Mouse (Mus musculus) kidney, adult 2 months (tissue): ENCODE measurements around the gene Gm15517. TPM values are rescaled to one million over a fixed set of nuclear protein-coding genes. Genes with fewer than 3 reads are reported as not detected.
A peak's percentile ranks its signal among the peaks of the same experiment; 100 is the strongest.
"Not testable (repeated sequence)": the region's sequence is repeated elsewhere in the genome, so short reads cannot be mapped to it uniquely, and the experiment has no call there.

Experiments used
- DNase-seq: peaks from one replicate; pipeline ENCODE4 v3.0.0; 2021
- H3K27ac ChIP-seq: fragments of 200-500 bp; 2 replicates; pipeline ENCODE4 v1.5.1; 2012; ENCODE audit warnings: low read depth, low read length, control low read depth, inconsistent platforms; ENCODE audit not compliant: insufficient read depth
- H3K27me3 ChIP-seq: fragments of 200-500 bp; replicated peaks from 2 replicates; pipeline ENCODE4 v1.6.1; 2012; ENCODE audit warnings: mild to moderate bottlenecking, moderate library complexity, low read length, inconsistent platforms; ENCODE audit not compliant: control insufficient read depth, insufficient read depth
- H3K36me3 ChIP-seq: fragments of 200-500 bp; 2 replicates; pipeline ENCODE4 v1.6.1; 2012; ENCODE audit warnings: mild to moderate bottlenecking, moderate library complexity, low read length, inconsistent platforms; ENCODE audit not compliant: control insufficient read depth, insufficient read depth
- H3K4me1 ChIP-seq: fragments of 200-500 bp; 2 replicates; pipeline ENCODE4 v1.6.1; 2011; ENCODE audit warnings: low read length; ENCODE audit not compliant: control insufficient read depth, insufficient read depth
- H3K4me3 ChIP-seq: fragments of 200-500 bp; 2 replicates; pipeline ENCODE4 v1.5.1; 2011; ENCODE audit warnings: mild to moderate bottlenecking, low read depth, low read length, control low read depth; ENCODE audit not compliant: insufficient read depth
- CTCF ChIP-seq: fragments of 200-500 bp; conservative IDR thresholded peaks from 2 replicates; pipeline ENCODE4 v1.5.1; 2011; ENCODE audit warnings: low read depth, mild to moderate bottlenecking, control low read depth, low read length, moderate library complexity, mixed read lengths; ENCODE audit not compliant: insufficient read depth, insufficient read length
- POLR2A ChIP-seq: fragments of 200-500 bp; IDR thresholded peaks from one replicate; pipeline ENCODE4 v1.6.1; 2011; ENCODE audit warnings: low read depth, low read length, control low read depth
- WGBS: fragments of 180-500 bp; shearing (Covaris S2); methylation state at CpG from one replicate; pipeline ENCODE4 v1.1.7; 2018; 5-methylcytosine and 5-hydroxymethylcytosine counted together
- polyA plus RNA-seq: library from polyadenylated mRNA; depleted of rRNA; stranded (reverse); fragments of >200 nt; gene quantifications from 2 replicates; pipeline ENCODE4 v1.2.3, GENCODE M21; 2012; rRNA removed

Gm15517 gene
- not detected in 2 replicates for polyA plus RNA-seq

DNA sequence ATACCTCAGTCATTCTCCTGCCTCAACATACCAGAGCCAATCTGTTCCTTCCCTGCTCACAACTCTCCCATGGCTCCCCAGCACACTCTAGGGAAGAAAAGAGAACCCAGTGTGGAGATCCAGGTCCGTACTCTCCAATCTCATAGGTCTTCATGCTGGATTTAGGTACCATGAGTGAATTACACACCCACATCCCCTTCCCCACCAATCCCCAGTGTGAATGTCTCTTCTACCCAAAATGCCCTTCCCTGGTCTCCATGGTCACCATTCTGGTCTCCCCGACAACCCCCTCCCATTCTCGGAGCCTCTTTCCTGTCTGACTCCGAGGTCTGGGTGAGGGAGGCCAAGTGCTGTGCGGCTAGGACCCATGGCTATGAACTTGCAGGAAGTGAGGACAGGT lies at the start of gene Gm15517:
Gm15517 (plus strand) TSS at position 301 of the 400 bp plus-strand sequence.
- no peak for DNase-seq
- H3K36me3 ChIP-seq: no peaks in the 10 kb centered on the region
- no peak for TF ChIP-seq CTCF
- no peak for TF ChIP-seq POLR2A
- no peaks in the 10 kb centered on the region for H3K4me1 ChIP-seq
- H3K27ac ChIP-seq: no peak within 1 kb of the TSS
- no peak within 1 kb of the TSS for H3K4me3 ChIP-seq
- no peaks in the 10 kb centered on the region for H3K27me3 ChIP-seq
- 59% methylated on average over 5 of the region's 5 CpGs for WGBS

GRCm38 (mm10) chr7:44215645-44216044 lies 45.6 kb upstream of the Gm15517 start, which contains the start of gene Klk1b5:
Klk1b5 (plus strand) TSS chr7:44215945.
- WGBS: 68% methylated on average over 1 of the region's 1 CpGs
- DNase-seq: no peak
- Histone ChIP-seq H3K27ac (no peak within 1 kb of the TSS), H3K27me3 (no peaks in the 10 kb centered on the region), H3K4me1 (0 out of 2 replicates have a peak, but pooled peaks cover 2% of the 10 kb centered on the region), H3K4me3 (no peak within 1 kb of the TSS), H3K36me3 (no peaks in the 10 kb centered on the region)
- TF ChIP-seq POLR2A (no peak), CTCF (no peak)

DNA sequence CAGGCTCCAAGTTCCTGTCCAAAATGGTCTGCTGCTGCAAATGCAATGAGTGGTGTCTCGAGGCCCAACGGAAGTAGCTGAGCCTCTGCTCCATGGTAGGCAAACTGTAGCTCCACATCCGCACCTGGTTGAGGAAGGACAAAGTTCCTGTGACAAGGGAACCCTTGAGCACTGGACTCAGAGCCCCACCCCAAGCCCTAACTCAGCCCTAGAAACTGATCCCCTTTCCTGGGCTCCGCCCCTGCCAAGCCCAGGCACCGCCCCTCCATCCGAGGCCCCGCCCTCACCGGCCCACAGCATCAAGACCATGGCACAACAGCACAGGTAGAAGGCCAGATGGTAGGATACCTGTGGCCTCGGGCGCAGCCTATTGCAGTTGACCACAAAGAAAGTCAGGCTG lies 39.6 kb upstream of the Gm15517 start:
- H3K36me3 ChIP-seq, H3K27me3 ChIP-seq, H3K27ac ChIP-seq, H3K4me1 ChIP-seq, H3K4me3 ChIP-seq, DNase-seq: not testable (repeated sequence)
- 83% methylated on average over 9 of the region's 10 CpGs for WGBS

DNA sequence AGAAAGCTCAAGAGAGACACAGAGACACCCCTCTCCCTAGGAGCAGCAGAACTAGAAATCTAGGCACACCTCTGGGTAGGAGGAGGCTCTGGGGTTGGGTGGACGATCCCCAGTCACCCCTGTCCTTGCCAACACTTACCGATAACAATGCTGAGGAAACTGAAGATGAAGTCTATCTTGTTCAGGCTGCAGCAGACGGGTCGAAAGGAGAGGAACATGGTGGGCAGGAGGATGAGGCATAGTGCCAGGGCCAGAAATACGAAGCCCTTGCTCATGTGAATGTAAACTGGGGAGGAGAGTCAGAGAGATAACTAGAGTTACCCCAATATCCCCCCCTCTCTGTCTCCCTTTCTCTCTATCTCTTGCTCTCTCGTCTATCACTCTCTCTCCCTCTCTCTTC lies 38.9 kb upstream of the Gm15517 start:
- not testable (repeated sequence) for DNase-seq, H3K36me3 ChIP-seq, H3K27me3 ChIP-seq, H3K4me3 ChIP-seq, H3K4me1 ChIP-seq, H3K27ac ChIP-seq
- 82% methylated on average over 6 of the region's 6 CpGs for WGBS

- H3K27ac ChIP-seq: peak within 1 kb of the TSS; percentile 98
- DNase-seq: peak; percentile 66
- no peak for TF ChIP-seq POLR2A
- TF ChIP-seq CTCF: no peak
- H3K36me3 ChIP-seq: no peaks in the 10 kb centered on the region
- H3K27me3 ChIP-seq: no peaks in the 10 kb centered on the region
- no peaks in the 10 kb centered on the region for H3K4me1 ChIP-seq
- WGBS: 32% methylated on average over 1 of the region's 1 CpGs
- H3K4me3 ChIP-seq: peak within 1 kb of the TSS; percentile 36
These were observed 36.2 kb upstream of the Gm15517 start, which contains the start of gene Klk1 for GRCm38 (mm10) chr7:44225076-44225475. Klk1 (plus strand) TSS chr7:44225360.

DNA sequence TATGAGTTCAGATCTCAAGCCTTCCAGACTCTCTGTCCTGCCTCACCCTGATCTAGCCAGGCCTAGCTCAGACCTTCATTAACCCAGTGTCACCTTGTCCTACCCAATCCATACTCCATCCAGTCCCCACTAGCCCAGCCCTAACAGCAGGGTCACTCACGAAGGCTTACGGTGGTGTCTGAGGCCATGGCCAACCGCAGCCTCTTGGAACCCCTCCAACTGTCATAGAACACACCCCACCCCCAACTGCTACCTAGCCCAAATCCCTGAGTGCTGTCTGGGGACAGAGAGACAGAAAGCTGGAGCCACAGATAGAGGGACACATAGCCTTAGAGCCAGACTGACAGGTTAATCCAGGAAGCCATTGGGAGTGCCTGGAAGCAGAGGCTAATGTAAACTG lies 25.3 kb upstream of the Gm15517 start, which contains the start of gene Gm36864:
Gm36864 (plus strand) TSS at position 269 of the 400 bp plus-strand sequence.
- no peaks in the 10 kb centered on the region for H3K27me3 ChIP-seq
- no peak within 1 kb of the TSS for H3K4me3 ChIP-seq
- H3K36me3 ChIP-seq: no peaks in the 10 kb centered on the region
- H3K4me1 ChIP-seq: no peaks in the 10 kb centered on the region
- TF ChIP-seq POLR2A (no peak), CTCF (no peak)
- H3K27ac ChIP-seq: peak within 1 kb of the TSS; percentile 9; the same call in 1 of the 2 replicates
- DNase-seq: peak; percentile 13
- WGBS: 40% methylated on average over 3 of the region's 3 CpGs

GRCm38 (mm10) chr7:44239913-44240312 lies 21.3 kb upstream of the Gm15517 start:
- DNase-seq: no peak
- no peak for TF ChIP-seq CTCF
- no peak for TF ChIP-seq POLR2A
- Histone ChIP-seq H3K27ac (peak overlapping the region; percentile 89; the same call in 1 of the 2 replicates), H3K4me3 (no peak overlapping the region), H3K36me3 (no peaks in the 10 kb centered on the region), H3K4me1 (no peaks in the 10 kb centered on the region), H3K27me3 (no peaks in the 10 kb centered on the region)
- WGBS: 44% methylated on average over 2 of the region's 2 CpGs

- peak; percentile 58 for DNase-seq
- Histone ChIP-seq H3K4me3 (peak overlapping the region; percentile 35), H3K36me3 (no peaks in the 10 kb centered on the region), H3K27me3 (no peaks in the 10 kb centered on the region), H3K27ac (peak overlapping the region; percentile 89), H3K4me1 (peaks cover 7% of the 10 kb centered on the region; the same call in 1 of the 2 replicates)
- WGBS: 31% methylated on average over 1 of the region's 1 CpGs
- TF ChIP-seq CTCF (no peak), POLR2A (no peak)
These were observed 20.5 kb upstream of the Gm15517 start for GRCm38 (mm10) chr7:44240712-44241111.
